Comparison of ENCODE assay signal across 7 mouse cellular contexts in genomic region chr15:36884671-36885365, GRCm38 (mm10).
DNase-seq lines count a peak whose midpoint lies in the region; TF ChIP-seq lines count a peak whose summit lies in the region.

No protein-coding gene starts in this region.

- no peak for TF ChIP-seq CTCF in layer of hippocampus, adult 2 months (conservative IDR thresholded peaks at IDR 0.05)

- DNase-seq in layer of hippocampus, adult 2 months (ENCODE audit: low spot score in 2 of 2), result peak in 1 of 2 experiments; percentile 34
- DNase-seq in layer of hippocampus, postnatal 10 days (ENCODE audit: low spot score in 2 of 2), result no peak
- peak; percentile 87 for DNase-seq in Muller cell, postnatal 12 days (ENCODE audit: inconsistent ontology term)
- peak; percentile 57 for DNase-seq in adrenal gland, postnatal 25 days
- peak; percentile 58 for DNase-seq in lung, postnatal 36 days
- no peak for DNase-seq in T-cell, adult 2 months (ENCODE audit: low spot score)
- DNase-seq in thymus, postnatal 14 days, result no peak

- H3K27ac ChIP-seq in layer of hippocampus, adult 2 months, result 0 out of 2 replicates have a peak overlapping the region, but pooled peaks have one; percentile 57

- H3K4me3 ChIP-seq in layer of hippocampus, adult 2 months, result no peak overlapping the region

Comparison
In these comparisons a context has a peak if more than half of its experiments do, and no peak if none do; other contexts are left out.
1. DNase-seq: peak in Muller cell, postnatal 12 days (single experiment), adrenal gland, postnatal 25 days (single experiment) and lung, postnatal 36 days (single experiment); none in layer of hippocampus, postnatal 10 days (0 of 2), T-cell, adult 2 months (single experiment) and thymus, postnatal 14 days (single experiment).